ENCODE assay signal across 8 mouse cellular contexts in genomic region chr3:37978481-37978880, GRCm38 (mm10).
DNase-seq lines count a peak whose midpoint lies in the region; ATAC-seq and TF ChIP-seq lines count a peak whose summit lies in the region.

No protein-coding gene starts in this region.

- H3K4me3 ChIP-seq in kidney, embryonic 14.5 days (ENCODE audit: low read length), result no peak overlapping the region
- H3K4me3 ChIP-seq in limb, embryonic 14.5 days (replicated peaks; ENCODE audit: low read length), result no peak overlapping the region

- peaks cover 25% of the 10 kb centered on the region for H3K4me1 ChIP-seq in kidney, embryonic 14.5 days (ENCODE audit: control insufficient read depth, insufficient read depth, low read length)
- peaks cover 34% of the 10 kb centered on the region for H3K4me1 ChIP-seq in limb, embryonic 14.5 days (ENCODE audit: control insufficient read depth, insufficient read depth, low read length)

- no peaks in the 10 kb centered on the region for H3K9me3 ChIP-seq in kidney, embryonic 14.5 days (ENCODE audit: control insufficient read depth, low read length)
- H3K9me3 ChIP-seq in limb, embryonic 14.5 days (ENCODE audit: control insufficient read depth, low read length), result no peaks in the 10 kb centered on the region

- no peaks in the 10 kb centered on the region for H3K27me3 ChIP-seq in kidney, embryonic 14.5 days (ENCODE audit: control insufficient read depth, insufficient read depth, low read length)
- H3K27me3 ChIP-seq in limb, embryonic 14.5 days (ENCODE audit: control insufficient read depth, insufficient read depth, low read length), result no peaks in the 10 kb centered on the region

- H3K27ac ChIP-seq in kidney, embryonic 14.5 days (ENCODE audit: low read depth, low read length), result no peak overlapping the region
- H3K27ac ChIP-seq in limb, embryonic 14.5 days (replicated peaks; ENCODE audit: low read depth, low read length), result no peak overlapping the region

- ATAC-seq in kidney, embryonic 14.5 days (ENCODE audit: low FRiP score, low TSS enrichment), result no peak
- peak; percentile 51 to 71; a peak in 3 of 4 replicates for ATAC-seq in hematopoietic stem cell, adult 5-6 weeks (replicated peaks in 1 of 2; ENCODE audit: insufficient read depth in 1 of 2, low FRiP score in 2 of 2, low TSS enrichment in 1 of 2, low read depth in 1 of 2, poor library complexity in 2 of 2, severe bottlenecking in 2 of 2)
- 0 out of 2 replicates have a peak, but pooled peaks have one; percentile 28 for ATAC-seq in limb, embryonic 14.5 days (ENCODE audit: low FRiP score, low read depth)

- 30% methylated on average over 6 of the region's 6 CpGs for WGBS in kidney, embryonic 14.5 days
- 7% methylated on average over 6 of the region's 6 CpGs for WGBS in limb, embryonic 14.5 days

- TF ChIP-seq POLR2A in limb, embryonic 14.5 days (IDR thresholded peaks at IDR 0.05; ENCODE audit: borderline replicate concordance, extremely low read depth, insufficient read depth, insufficient read length), result no peak

- no peak overlapping the region for H3K9ac ChIP-seq in kidney, embryonic 14.5 days (ENCODE audit: low read depth, low read length)
- H3K9ac ChIP-seq in limb, embryonic 14.5 days (ENCODE audit: low read depth, low read length, severe bottlenecking), result no peak overlapping the region

- no peaks in the 10 kb centered on the region for H3K36me3 ChIP-seq in kidney, embryonic 14.5 days (ENCODE audit: control insufficient read depth, insufficient read depth, low read length)
- no peaks in the 10 kb centered on the region for H3K36me3 ChIP-seq in limb, embryonic 14.5 days (ENCODE audit: control insufficient read depth, insufficient read depth, low read length)

- no peak overlapping the region for H3K4me2 ChIP-seq in kidney, embryonic 14.5 days (replicated peaks; ENCODE audit: low read depth, low read length)
- H3K4me2 ChIP-seq in limb, embryonic 14.5 days (replicated peaks; ENCODE audit: low read depth, low read length, severe bottlenecking), result no peak overlapping the region

- peak; percentile 59 for DNase-seq in kidney, adult 11 months
- DNase-seq in adrenal gland, postnatal 36 days, result peak; percentile 83 to 92
- DNase-seq in fibroblast of lung, adult 2 months (ENCODE audit: low read depth), result peak; percentile 86
- DNase-seq in limb, embryonic 14.5 days (ENCODE audit: low spot score), result peak; percentile 78
- DNase-seq in right cerebral cortex, postnatal 14 days, result peak; percentile 64
- no peak for DNase-seq in spleen, postnatal 10 days (ENCODE audit: low spot score in 2 of 2)

Comparison
In these comparisons a context has a peak if more than half of its experiments do, and no peak if none do; other contexts are left out.
1. DNase-seq: peak in kidney, adult 11 months (single experiment), adrenal gland, postnatal 36 days (2 of 2), fibroblast of lung, adult 2 months (single experiment), limb, embryonic 14.5 days (single experiment) and right cerebral cortex, postnatal 14 days (single experiment); none in spleen, postnatal 10 days (0 of 2).